Mouse (Mus musculus): ENCODE results near the gene Chrm4.

The Chrm4 gene

GRCm38 (mm10) chr2:91922586-91923414, 4.2 kb upstream of the Chrm4 start:
- peak; percentile 12 to 64 for DNase-seq (ENCODE audit: low spot score in 2 of 2)

GRCm38 (mm10) chr2:91923415-91924337, 3.4 kb upstream of the Chrm4 start:
- peak; percentile 64 to 84 for DNase-seq (ENCODE audit: low spot score in 2 of 2)

GRCm38 (mm10) chr2:91924726-91925125, 2.3 kb upstream of the Chrm4 start:
- no peak for DNase-seq (ENCODE audit: low spot score in 2 of 2)

- DNase-seq (ENCODE audit: low spot score in 2 of 2), result no peak
Observed at GRCm38 (mm10) chr2:91925442-91925841, 1.6 kb upstream of the Chrm4 start.

- DNase-seq (ENCODE audit: low spot score in 2 of 2), result peak; percentile 78 to 95
Observed at GRCm38 (mm10) chr2:91927826-91928533, 931 bp downstream of the Chrm4 start.

DNA sequence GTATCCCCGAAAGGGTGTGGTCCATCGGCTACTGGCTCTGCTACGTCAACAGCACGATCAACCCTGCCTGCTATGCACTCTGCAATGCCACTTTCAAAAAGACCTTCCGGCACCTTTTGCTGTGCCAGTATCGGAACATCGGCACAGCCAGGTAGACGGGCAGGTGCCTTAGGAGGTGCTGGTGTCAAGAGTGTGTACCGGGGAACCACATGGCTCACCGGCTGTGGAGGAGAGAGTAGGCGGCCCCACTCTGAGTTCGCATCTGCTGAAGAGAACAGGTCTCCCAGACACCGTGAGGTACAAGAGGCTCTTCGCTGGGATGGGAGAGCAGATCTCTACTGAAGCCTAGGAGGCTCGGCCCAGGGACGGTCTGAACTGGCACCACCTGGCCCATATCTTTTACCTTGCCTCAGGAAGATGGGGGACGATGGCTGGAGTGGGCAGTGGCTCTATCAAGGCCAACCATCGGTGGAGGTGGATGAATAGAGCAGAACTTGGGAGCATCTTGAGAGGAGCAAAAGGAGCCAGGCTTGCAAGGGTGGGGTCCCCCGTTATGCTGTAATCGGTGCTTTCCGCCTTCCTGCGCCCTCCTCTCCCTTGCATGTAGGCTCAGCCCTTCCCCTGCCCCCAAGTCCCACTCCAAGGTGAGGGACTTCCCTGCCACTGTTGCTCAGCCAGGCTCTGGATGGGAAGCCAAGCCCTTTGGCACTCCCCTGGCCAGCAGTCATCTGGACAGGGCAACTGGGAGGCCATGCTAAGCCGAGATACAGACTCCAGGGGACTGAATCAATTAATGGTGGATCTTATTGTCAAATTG, 1.7 kb downstream of the Chrm4 start:
- no peak for DNase-seq (ENCODE audit: low spot score in 2 of 2)

- DNase-seq (ENCODE audit: low spot score in 2 of 2), result no peak
Observed at GRCm38 (mm10) chr2:91929455-91929854, 2.4 kb downstream of the Chrm4 start.

GRCm38 (mm10) chr2:91929936-91930335, 2.9 kb downstream of the Chrm4 start:
- DNase-seq (ENCODE audit: low spot score in 2 of 2), result peak in 1 of 2 experiments; percentile 74

DNA sequence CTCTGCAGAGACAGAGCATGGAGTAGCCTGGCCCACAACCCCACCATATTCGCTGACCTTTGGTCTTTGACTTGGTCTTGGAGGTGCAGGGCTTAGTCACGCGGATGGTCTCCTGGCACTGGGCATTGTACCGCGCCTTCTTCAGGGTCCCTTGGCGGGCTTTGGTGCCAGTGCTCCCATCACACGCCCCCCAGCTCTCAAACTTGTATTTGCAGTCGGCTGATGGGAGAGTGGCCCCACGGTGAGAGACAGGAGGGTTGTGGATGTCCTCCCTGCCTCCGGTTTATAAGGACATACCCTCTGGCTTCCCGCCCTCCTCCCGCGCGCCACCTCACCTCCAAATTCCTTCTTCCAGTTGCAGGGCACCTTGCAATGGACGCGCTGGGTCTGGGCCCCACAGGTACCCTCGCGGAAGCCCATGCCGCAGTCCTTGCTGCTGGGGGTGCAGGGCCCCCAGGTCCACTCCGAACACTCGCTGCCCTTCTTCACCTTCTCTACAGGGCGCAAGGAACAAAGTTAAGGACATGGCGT, 3.8 kb downstream of the Chrm4 start:
- DNase-seq (ENCODE audit: low spot score in 2 of 2), result no peak

- peak in 1 of 2 experiments; percentile 66 for DNase-seq (ENCODE audit: low spot score in 2 of 2)
Observed at GRCm38 (mm10) chr2:91931328-91932159, 4.5 kb downstream of the Chrm4 start.

- peak in 1 of 2 experiments; percentile 56 for DNase-seq (ENCODE audit: low spot score in 2 of 2)
Observed at GRCm38 (mm10) chr2:91932160-91932711, 5.2 kb downstream of the Chrm4 start, which contains the start of gene Mdk. Gene Mdk (minus strand): TSS chr2:91932297.

GRCm38 (mm10) chr2:91932737-91933350, 5.8 kb downstream of the Chrm4 start:
- DNase-seq (ENCODE audit: low spot score in 2 of 2), result peak in 1 of 2 experiments; percentile 59

GRCm38 (mm10) chr2:91933471-91933870, 6.4 kb downstream of the Chrm4 start:
- DNase-seq (ENCODE audit: low spot score in 2 of 2), result no peak

DNA sequence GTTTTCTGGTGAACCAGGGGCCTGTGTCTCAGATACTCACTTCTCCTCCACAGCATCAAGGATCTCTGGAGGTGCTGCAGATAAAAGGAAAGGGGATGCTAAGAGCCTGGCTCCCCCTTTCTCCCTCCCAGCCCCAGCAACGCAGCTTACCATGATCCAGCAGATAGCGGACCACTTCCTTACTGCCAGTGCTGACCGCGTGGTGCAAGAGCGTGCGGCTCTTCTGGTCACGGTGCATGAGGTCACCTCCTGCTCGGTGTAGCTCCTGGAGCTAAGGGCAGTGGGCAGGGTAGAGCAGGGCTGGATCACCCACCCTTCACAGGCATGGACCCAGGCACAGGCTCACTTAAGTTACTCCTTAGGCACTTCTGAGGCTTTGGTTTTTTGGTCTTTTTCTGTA, 7.0 kb downstream of the Chrm4 start:
- no peak for DNase-seq (ENCODE audit: low spot score in 2 of 2)

- no peak for DNase-seq (ENCODE audit: low spot score in 2 of 2)
Observed at GRCm38 (mm10) chr2:91934826-91935525, 7.9 kb downstream of the Chrm4 start.

GRCm38 (mm10) chr2:91936154-91936553, 9.1 kb downstream of the Chrm4 start:
- no peak for DNase-seq (ENCODE audit: low spot score in 2 of 2)

GRCm38 (mm10) chr2:91939303-91939935, 12.4 kb downstream of the Chrm4 start:
- DNase-seq (ENCODE audit: low spot score in 2 of 2), result no peak

DNA sequence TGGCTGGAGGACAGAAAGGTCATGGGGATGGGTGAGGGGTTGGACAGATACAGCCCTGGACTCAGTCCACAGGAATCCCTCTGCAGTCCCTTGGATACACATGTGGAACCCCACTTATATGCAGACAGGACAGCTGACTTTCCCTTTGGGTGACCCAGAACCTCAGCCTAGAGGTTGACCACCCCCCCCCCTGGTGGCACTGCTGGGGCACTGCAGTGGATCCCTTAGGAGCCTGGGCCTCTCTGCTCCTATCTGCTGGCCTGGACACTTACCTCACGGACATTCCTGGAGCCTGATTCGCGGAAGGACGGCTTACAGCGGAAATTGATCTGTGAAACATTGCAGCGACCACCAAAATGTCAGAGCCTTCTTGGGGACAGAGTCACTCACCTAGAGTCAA, 15.3 kb downstream of the Chrm4 start:
- no peak for DNase-seq (ENCODE audit: low spot score in 2 of 2)

Data from spleen, postnatal 4 days (tissue).